Mouse (Mus musculus) lung, postnatal 0 days (tissue): Measurements from ENCODE around the gene Mtmr4.

Experiments used
- CTCF ChIP-seq: IDR thresholded peaks from 2 replicates; pipeline ENCODE4 v1.5.1; 2016; ENCODE audit warnings: antibody characterized with exemption, mild to moderate bottlenecking
- EP300 ChIP-seq: IDR thresholded peaks from 2 replicates; pipeline ENCODE4 v1.6.1; 2016; ENCODE audit warnings: antibody characterized with exemption, mild to moderate bottlenecking, control low read depth

- TF ChIP-seq EP300 (no peak), CTCF (no peak)
Observed at GRCm38 (mm10) chr11:87599395-87600089, 7.6 kb downstream of the Mtmr4 start.
